Mouse (Mus musculus): ENCODE data around the gene Slc4a8.
"Not testable (repeated sequence)": the region's sequence is repeated elsewhere in the genome, so short reads cannot be mapped to it uniquely, and the experiment has no call there.

- not testable (repeated sequence) for TF ChIP-seq CTCF (IDR thresholded peaks at IDR 0.05; ENCODE audit: extremely low read depth, insufficient read depth, insufficient read length, insufficient replicate concordance); POLR2A (IDR thresholded peaks at IDR 0.05; ENCODE audit: low read depth, low read length)
These were observed 12.3 kb downstream of the Slc4a8 start for GRCm38 (mm10) chr15:100773859-100774258.
